28 mouse cellular contexts compared by ENCODE assay signal in genomic region chr2:180017632-180018031, GRCm38 (mm10). TPM values are rescaled to one million over a fixed set of nuclear protein-coding genes. Genes with fewer than 3 reads are reported as not detected.
DNase-seq lines count a peak whose midpoint lies in the region; ATAC-seq and TF ChIP-seq lines count a peak whose summit lies in the region.
"Had no signal": no experiment of that assay in that cellular context is flagged by ENCODE, and none has a peak within 500 bp of the region (broad histone marks: within the 10 kb centered on the region; RNA-seq: fewer than 3 reads in every experiment).

No protein-coding gene starts in this region.

- no peak overlapping the region for H3K27ac ChIP-seq in heart, embryonic 11.5 days (ENCODE audit: low read depth, low read length)
- H3K27ac ChIP-seq in limb, embryonic 12.5 days = 0 out of 2 replicates have a peak overlapping the region, but pooled peaks have one; percentile 32
- no peak overlapping the region for H3K27ac ChIP-seq in limb, embryonic 10.5 days
- peak overlapping the region; percentile 28; the same call in 1 of the 2 replicates for H3K27ac ChIP-seq in stomach, embryonic 14.5 days (ENCODE audit: low read length)
- no peak overlapping the region for H3K27ac ChIP-seq in stomach, postnatal 0 days (replicated peaks)
- H3K27ac ChIP-seq: embryonic facial prominence, embryonic 13.5 days; forebrain, embryonic 10.5 days; forebrain, embryonic 15.5 days; gastrocnemius, adult 2 months; heart, embryonic 10.5 days; hindbrain, embryonic 14.5 days; kidney, postnatal 0 days; limb, embryonic 13.5 days; midbrain, embryonic 12.5 days; neural tube, embryonic 13.5 days had no signal

- H3K4me3 ChIP-seq in heart, embryonic 11.5 days (ENCODE audit: low read depth, low read length) = no peak overlapping the region
- no peak overlapping the region for H3K4me3 ChIP-seq in limb, embryonic 12.5 days (replicated peaks)
- H3K4me3 ChIP-seq in limb, embryonic 10.5 days = no peak overlapping the region
- H3K4me3 ChIP-seq in stomach, embryonic 14.5 days (ENCODE audit: low read depth, low read length) = no peak overlapping the region
- no peak overlapping the region for H3K4me3 ChIP-seq in stomach, postnatal 0 days (ENCODE audit: low read depth, low read length)
- H3K4me3 ChIP-seq: embryonic facial prominence, embryonic 13.5 days; forebrain, embryonic 10.5 days; forebrain, embryonic 15.5 days; gastrocnemius, adult 2 months; heart, embryonic 10.5 days; limb, embryonic 13.5 days; midbrain, embryonic 12.5 days; neural tube, embryonic 13.5 days had no signal

- H3K9ac ChIP-seq in heart, embryonic 11.5 days (ENCODE audit: low read depth, low read length) = no peak overlapping the region
- no peak overlapping the region for H3K9ac ChIP-seq in limb, embryonic 12.5 days (replicated peaks)
- no peak overlapping the region for H3K9ac ChIP-seq in stomach, embryonic 14.5 days (replicated peaks; ENCODE audit: low read depth, low read length)
- H3K9ac ChIP-seq in stomach, postnatal 0 days (ENCODE audit: low read length) = no peak overlapping the region
- H3K9ac ChIP-seq: embryonic facial prominence, embryonic 13.5 days; forebrain, embryonic 15.5 days; hindbrain, embryonic 14.5 days; limb, embryonic 13.5 days; midbrain, embryonic 12.5 days; neural tube, embryonic 13.5 days had no signal

- H3K4me2 ChIP-seq in heart, embryonic 11.5 days = no peak overlapping the region
- no peak overlapping the region for H3K4me2 ChIP-seq in limb, embryonic 12.5 days
- H3K4me2 ChIP-seq in stomach, embryonic 14.5 days (replicated peaks; ENCODE audit: low read depth, low read length) = no peak overlapping the region
- no peak overlapping the region for H3K4me2 ChIP-seq in stomach, postnatal 0 days (replicated peaks; ENCODE audit: low read depth)
- H3K4me2 ChIP-seq: embryonic facial prominence, embryonic 13.5 days; forebrain, embryonic 15.5 days; hindbrain, embryonic 14.5 days; limb, embryonic 13.5 days; liver, embryonic 11.5 days; midbrain, embryonic 12.5 days; neural tube, embryonic 13.5 days had no signal

- peaks cover 19% of the 10 kb centered on the region; the same call in 1 of the 2 replicates for H3K27me3 ChIP-seq in heart, embryonic 11.5 days (ENCODE audit: control insufficient read depth, insufficient read depth, low read length)
- peaks cover 32% of the 10 kb centered on the region for H3K27me3 ChIP-seq in limb, embryonic 12.5 days
- H3K27me3 ChIP-seq in limb, embryonic 10.5 days (ENCODE audit: low read depth, poor library complexity, severe bottlenecking) = peaks cover 43% of the 10 kb centered on the region
- 0 out of 2 replicates have a peak, but pooled peaks cover 5% of the 10 kb centered on the region for H3K27me3 ChIP-seq in stomach, embryonic 14.5 days (ENCODE audit: control insufficient read depth, insufficient read depth, low read length)
- H3K27me3 ChIP-seq in stomach, postnatal 0 days (ENCODE audit: control insufficient read depth, insufficient read depth, low read length) = no peaks in the 10 kb centered on the region

- no peaks in the 10 kb centered on the region for H3K9me3 ChIP-seq in heart, embryonic 11.5 days (replicated peaks; ENCODE audit: control insufficient read depth, low read length)
- H3K9me3 ChIP-seq in limb, embryonic 12.5 days = no peaks in the 10 kb centered on the region
- H3K9me3 ChIP-seq in limb, embryonic 10.5 days (replicated peaks) = no peaks in the 10 kb centered on the region
- no peaks in the 10 kb centered on the region for H3K9me3 ChIP-seq in stomach, embryonic 14.5 days (ENCODE audit: control insufficient read depth, low read depth, low read length)
- no peaks in the 10 kb centered on the region for H3K9me3 ChIP-seq in stomach, postnatal 0 days (ENCODE audit: control insufficient read depth, low read length)
- H3K9me3 ChIP-seq: embryonic facial prominence, embryonic 13.5 days; forebrain, embryonic 10.5 days; forebrain, embryonic 15.5 days; heart, embryonic 10.5 days; limb, embryonic 13.5 days; midbrain, embryonic 12.5 days; neural tube, embryonic 13.5 days had no signal

- H3K4me1 ChIP-seq in heart, embryonic 11.5 days (ENCODE audit: control insufficient read depth, insufficient read depth, low read length) = peaks cover 5% of the 10 kb centered on the region; the same call in 1 of the 2 replicates
- H3K4me1 ChIP-seq in limb, embryonic 12.5 days (replicated peaks) = peaks cover 38% of the 10 kb centered on the region
- peaks cover 15% of the 10 kb centered on the region for H3K4me1 ChIP-seq in limb, embryonic 10.5 days
- peaks cover 11% of the 10 kb centered on the region; the same call in 1 of the 2 replicates for H3K4me1 ChIP-seq in stomach, embryonic 14.5 days (ENCODE audit: control insufficient read depth, insufficient read depth, low read length)
- no peaks in the 10 kb centered on the region for H3K4me1 ChIP-seq in stomach, postnatal 0 days (replicated peaks; ENCODE audit: control insufficient read depth, insufficient read depth)
- H3K4me1 ChIP-seq: embryonic facial prominence, embryonic 13.5 days; forebrain, embryonic 15.5 days; midbrain, embryonic 12.5 days had no signal

- H3K36me3 ChIP-seq in heart, embryonic 11.5 days (ENCODE audit: control insufficient read depth, insufficient read depth, low read length) = no peaks in the 10 kb centered on the region
- no peaks in the 10 kb centered on the region for H3K36me3 ChIP-seq in limb, embryonic 12.5 days
- H3K36me3 ChIP-seq in limb, embryonic 10.5 days = no peaks in the 10 kb centered on the region
- no peaks in the 10 kb centered on the region for H3K36me3 ChIP-seq in stomach, embryonic 14.5 days (ENCODE audit: control insufficient read depth, insufficient read depth, low read length)
- H3K36me3 ChIP-seq in stomach, postnatal 0 days (ENCODE audit: control insufficient read depth, insufficient read depth, low read length) = no peaks in the 10 kb centered on the region
- H3K36me3 ChIP-seq: embryonic facial prominence, embryonic 13.5 days; forebrain, embryonic 10.5 days; forebrain, embryonic 15.5 days; heart, embryonic 10.5 days; limb, embryonic 13.5 days; midbrain, embryonic 12.5 days; neural tube, embryonic 13.5 days had no signal

- TF ChIP-seq EP300 in stomach, postnatal 0 days (optimal IDR thresholded peaks at IDR 0.05) = no peak

- WGBS in heart, embryonic 11.5 days (ENCODE audit: insufficient replicate concordance) = 62% methylated on average over 4 of the region's 4 CpGs
- 70% methylated on average over 4 of the region's 4 CpGs for WGBS in limb, embryonic 12.5 days
- 87% methylated on average over 4 of the region's 4 CpGs for WGBS in limb, embryonic 10.5 days
- 42% methylated on average over 4 of the region's 4 CpGs for WGBS in stomach, embryonic 14.5 days
- WGBS in stomach, postnatal 0 days = 37% methylated on average over 4 of the region's 4 CpGs

- peak; percentile 91 for DNase-seq in heart, adult 11 months
- no peak for DNase-seq in limb, embryonic 10.5 days (ENCODE audit: low spot score)
- no peak for DNase-seq in stomach, postnatal 0 days (ENCODE audit: low spot score)
- peak; percentile 39 for DNase-seq in adipocyte (ENCODE audit: low spot score)
- no peak for DNase-seq in layer of hippocampus, postnatal 36 days
- DNase-seq: adrenal gland, adult 8-10 months; cerebellum, adult 8-10 months; gastrocnemius, adult 2 months; heart, postnatal 4 days; kidney, adult 18-20 months; layer of hippocampus, adult 9-11 months; lung, postnatal 14 days; thymus, adult 2 months had no signal

- TF ChIP-seq CTCF in stomach, postnatal 0 days (IDR thresholded peaks at IDR 0.05; ENCODE audit: low read depth) = no peak

- no peak for ATAC-seq in heart, embryonic 11.5 days (replicated peaks; ENCODE audit: insufficient number of reproducible peaks, low FRiP score, low TSS enrichment)
- no peak for ATAC-seq in limb, embryonic 12.5 days (ENCODE audit: insufficient number of reproducible peaks, insufficient read depth, low FRiP score, low TSS enrichment, low read depth)
- no peak for ATAC-seq in stomach, embryonic 14.5 days (ENCODE audit: insufficient number of reproducible peaks, insufficient read depth, low FRiP score, low read depth)
- ATAC-seq in stomach, postnatal 0 days (ENCODE audit: low FRiP score, low TSS enrichment) = no peak
- ATAC-seq: activated CD4-positive, CD25-positive, alpha-beta regulatory T cell, adult 4 months; CD4-positive, CD25-positive, alpha-beta regulatory T cell, adult 4 months; forebrain, embryonic 15.5 days had no signal

RNA-seq across cellular contexts. Expression of gene Lsm14b, which starts 7.2 kb away (rescaled TPM):
- 3.9 and 4.3 TPM in 2 replicates for polyA plus RNA-seq in heart, embryonic 11.5 days (2014; fragmentation: Nextera tagmentation; extraction: Ambion mirVana)
- polyA plus RNA-seq in limb, embryonic 12.5 days (2016; fragmentation: Nextera tagmentation; extraction: Ambion mirVana) = 13.6 and 14.2 TPM in 2 replicates
- 8.1 and 9.1 TPM in 2 replicates for polyA plus RNA-seq in limb, embryonic 10.5 days (2016; fragmentation: Nextera tagmentation; extraction: Ambion mirVana)
- polyA plus RNA-seq in stomach, embryonic 14.5 days (2014; fragmentation: Nextera tagmentation; extraction: Ambion mirVana) = 6.9 and 7.6 TPM in 2 replicates
- 3.8 and 3.9 TPM in 2 replicates for polyA plus RNA-seq in stomach, postnatal 0 days (2015; fragmentation: Nextera tagmentation; extraction: Ambion mirVana)
- total RNA-seq in layer of hippocampus, postnatal 36 days (2021) = 100 to 1,000 TPM in 1 of 2 experiments, 10 to 100 TPM in 1; 97.5 to 105 TPM

RNA-seq across cellular contexts. Expression of gene Psma7, which starts 24.6 kb away (rescaled TPM):
- polyA plus RNA-seq in heart, embryonic 11.5 days (2014; fragmentation: Nextera tagmentation; extraction: Ambion mirVana) = 495 and 521 TPM in 2 replicates
- polyA plus RNA-seq in limb, embryonic 12.5 days (2016; fragmentation: Nextera tagmentation; extraction: Ambion mirVana) = 693 and 704 TPM in 2 replicates
- polyA plus RNA-seq in limb, embryonic 10.5 days (2016; fragmentation: Nextera tagmentation; extraction: Ambion mirVana) = 868 and 947 TPM in 2 replicates
- 480 and 596 TPM in 2 replicates for polyA plus RNA-seq in stomach, embryonic 14.5 days (2014; fragmentation: Nextera tagmentation; extraction: Ambion mirVana)
- polyA plus RNA-seq in stomach, postnatal 0 days (2015; fragmentation: Nextera tagmentation; extraction: Ambion mirVana) = 469 and 490 TPM in 2 replicates
- total RNA-seq in layer of hippocampus, postnatal 36 days (2021) = 100 to 1,000 TPM; 164 to 173 TPM

RNA-seq across cellular contexts. Expression of gene Ss18l1, which starts 24.7 kb away (rescaled TPM):
- 2.3 and 4.8 TPM in 2 replicates for polyA plus RNA-seq in heart, embryonic 11.5 days (2014; fragmentation: Nextera tagmentation; extraction: Ambion mirVana)
- polyA plus RNA-seq in limb, embryonic 12.5 days (2016; fragmentation: Nextera tagmentation; extraction: Ambion mirVana) = 7.3 and 8.7 TPM in 2 replicates
- polyA plus RNA-seq in limb, embryonic 10.5 days (2016; fragmentation: Nextera tagmentation; extraction: Ambion mirVana) = 5.8 and 7.4 TPM in 2 replicates
- polyA plus RNA-seq in stomach, embryonic 14.5 days (2014; fragmentation: Nextera tagmentation; extraction: Ambion mirVana) = 4.6 and 6.1 TPM in 2 replicates
- polyA plus RNA-seq in stomach, postnatal 0 days (2015; fragmentation: Nextera tagmentation; extraction: Ambion mirVana) = 1.4 TPM in 2 replicates
- total RNA-seq in layer of hippocampus, postnatal 36 days (2021) = 10 to 100 TPM; 42.2 to 43.7 TPM

RNA-seq across cellular contexts. Expression of gene Taf4, which starts 41.2 kb away (rescaled TPM):
- polyA plus RNA-seq in heart, embryonic 11.5 days (2014; fragmentation: Nextera tagmentation; extraction: Ambion mirVana) = 3.3 and 4.2 TPM in 2 replicates
- polyA plus RNA-seq in limb, embryonic 12.5 days (2016; fragmentation: Nextera tagmentation; extraction: Ambion mirVana) = 3.8 and 5.0 TPM in 2 replicates
- polyA plus RNA-seq in limb, embryonic 10.5 days (2016; fragmentation: Nextera tagmentation; extraction: Ambion mirVana) = 2.7 and 3.3 TPM in 2 replicates
- 5.7 and 6.8 TPM in 2 replicates for polyA plus RNA-seq in stomach, embryonic 14.5 days (2014; fragmentation: Nextera tagmentation; extraction: Ambion mirVana)
- polyA plus RNA-seq in stomach, postnatal 0 days (2015; fragmentation: Nextera tagmentation; extraction: Ambion mirVana) = 2.1 TPM in 2 replicates
- total RNA-seq in layer of hippocampus, postnatal 36 days (2021) = 10 to 100 TPM; 21.3 to 22.4 TPM

RNA-seq across cellular contexts. Expression of gene Mtg2, which starts 52.8 kb away (rescaled TPM):
- polyA plus RNA-seq in heart, embryonic 11.5 days (2014; fragmentation: Nextera tagmentation; extraction: Ambion mirVana) = 24.6 and 27.3 TPM in 2 replicates
- polyA plus RNA-seq in limb, embryonic 12.5 days (2016; fragmentation: Nextera tagmentation; extraction: Ambion mirVana) = 29.6 and 30.9 TPM in 2 replicates
- polyA plus RNA-seq in limb, embryonic 10.5 days (2016; fragmentation: Nextera tagmentation; extraction: Ambion mirVana) = 32.1 and 33.1 TPM in 2 replicates
- 25.2 and 27.8 TPM in 2 replicates for polyA plus RNA-seq in stomach, embryonic 14.5 days (2014; fragmentation: Nextera tagmentation; extraction: Ambion mirVana)
- polyA plus RNA-seq in stomach, postnatal 0 days (2015; fragmentation: Nextera tagmentation; extraction: Ambion mirVana) = 13.9 and 14.0 TPM in 2 replicates
- total RNA-seq in layer of hippocampus, postnatal 36 days (2021) = 10 to 100 TPM; 18.3 to 25.3 TPM

Comparison
In these comparisons a context has a peak if more than half of its experiments do, and no peak if none do; other contexts are left out.
1. H3K27ac ChIP-seq: peak in limb, embryonic 12.5 days (single experiment) and stomach, embryonic 14.5 days (single experiment); none in heart, embryonic 11.5 days (single experiment), limb, embryonic 10.5 days (single experiment) and stomach, postnatal 0 days (single experiment).
2. DNase-seq: peak in heart, adult 11 months (single experiment) and adipocyte (single experiment); none in limb, embryonic 10.5 days (single experiment), stomach, postnatal 0 days (single experiment) and layer of hippocampus, postnatal 36 days (0 of 2).